Mouse (Mus musculus) intestine, embryonic 15.5 days (tissue): ENCODE measurements at regions not wholly inside any gene's neighbourhood (a gene's known extent, or its start where the extent isn't known, plus 50 kb on each side); places are given as distances from the start of the nearest gene placed in this dataset.

Experiments used
- ATAC-seq: fragments of 200-750 bp; cut with Nextera tagmentation; 2 replicates; pipeline ENCODE4 v1.8.0; 2017; ENCODE audit warnings: moderate TSS enrichment, moderate library complexity
- H3K27ac ChIP-seq: fragments of 300-500 bp; sonication (generic); 2 replicates; pipeline ENCODE4 v1.5.1; 2015; ENCODE audit warnings: mild to moderate bottlenecking, inconsistent platforms
- H3K27me3 ChIP-seq: fragments of 300-500 bp; sonication (generic); replicated peaks from 2 replicates; pipeline ENCODE4 v1.6.1; 2015; ENCODE audit warnings: inconsistent platforms
- H3K36me3 ChIP-seq: fragments of 300-500 bp; sonication (generic); 2 replicates; pipeline ENCODE4 v1.6.1; 2015; ENCODE audit warnings: inconsistent platforms
- H3K4me1 ChIP-seq: fragments of 300-500 bp; sonication (generic); replicated peaks from 2 replicates; pipeline ENCODE4 v1.6.1; 2015; ENCODE audit warnings: inconsistent platforms
- H3K4me2 ChIP-seq: fragments of 300-500 bp; sonication (generic); replicated peaks from 2 replicates; pipeline ENCODE4 v1.6.1; 2015; ENCODE audit warnings: mild to moderate bottlenecking, inconsistent platforms
- H3K4me3 ChIP-seq: fragments of 300-500 bp; sonication (generic); replicated peaks from 2 replicates; pipeline ENCODE4 v1.5.1; 2015; ENCODE audit warnings: inconsistent platforms
- H3K9ac ChIP-seq: fragments of 300-500 bp; sonication (generic); 2 replicates; pipeline ENCODE4 v1.6.1; 2015; ENCODE audit warnings: inconsistent platforms
- H3K9me3 ChIP-seq: fragments of 300-500 bp; sonication (generic); 2 replicates; pipeline ENCODE4 v1.6.1; 2016; ENCODE audit warnings: inconsistent platforms
- WGBS: fragments of 180-500 bp; shearing (Covaris S2); methylation state at CpG from one replicate; pipeline ENCODE4 v1.1.7; 2015; 5-methylcytosine and 5-hydroxymethylcytosine counted together

GRCm38 (mm10) chr5:15854752-15855151, 79.7 kb upstream of the Cacna2d1 start:
- H3K27ac ChIP-seq, result no peak overlapping the region
- no peaks in the 10 kb centered on the region for H3K27me3 ChIP-seq
- H3K4me1 ChIP-seq, result no peaks in the 10 kb centered on the region
- H3K4me2 ChIP-seq, result no peak overlapping the region
- no peak overlapping the region for H3K4me3 ChIP-seq
- ATAC-seq, result no peak
- no peak overlapping the region for H3K9ac ChIP-seq
- no peaks in the 10 kb centered on the region for H3K9me3 ChIP-seq
- WGBS, result 88% methylated on average over 1 of the region's 1 CpGs
- no peaks in the 10 kb centered on the region for H3K36me3 ChIP-seq

- no peaks in the 10 kb centered on the region for H3K36me3 ChIP-seq
- WGBS, result 69% methylated on average over 1 of the region's 1 CpGs
- no peak overlapping the region for H3K27ac ChIP-seq
- H3K9me3 ChIP-seq, result no peaks in the 10 kb centered on the region
- no peak overlapping the region for H3K9ac ChIP-seq
- no peaks in the 10 kb centered on the region for H3K4me1 ChIP-seq
- H3K4me3 ChIP-seq, result no peak overlapping the region
- no peak overlapping the region for H3K4me2 ChIP-seq
- no peaks in the 10 kb centered on the region for H3K27me3 ChIP-seq
- no peak for ATAC-seq
Measured at GRCm38 (mm10) chr5:15857034-15857433, 77.5 kb upstream of the Cacna2d1 start.

- no peaks in the 10 kb centered on the region for H3K36me3 ChIP-seq
- H3K9me3 ChIP-seq, result no peaks in the 10 kb centered on the region
- H3K4me2 ChIP-seq, result no peak overlapping the region
- H3K27ac ChIP-seq, result no peak overlapping the region
- no peak for ATAC-seq
- H3K4me1 ChIP-seq, result no peaks in the 10 kb centered on the region
- no peaks in the 10 kb centered on the region for H3K27me3 ChIP-seq
- WGBS, result 76% methylated on average over 3 of the region's 3 CpGs
- no peak overlapping the region for H3K9ac ChIP-seq
- no peak overlapping the region for H3K4me3 ChIP-seq
Measured at GRCm38 (mm10) chr5:15874065-15874464, 60.4 kb upstream of the Cacna2d1 start.

- H3K4me1 ChIP-seq, result no peaks in the 10 kb centered on the region
- H3K9ac ChIP-seq, result no peak overlapping the region
- H3K36me3 ChIP-seq, result no peaks in the 10 kb centered on the region
- H3K9me3 ChIP-seq, result no peaks in the 10 kb centered on the region
- H3K27ac ChIP-seq, result no peak overlapping the region
- no peak for ATAC-seq
- H3K4me2 ChIP-seq, result no peak overlapping the region
- H3K4me3 ChIP-seq, result no peak overlapping the region
- H3K27me3 ChIP-seq, result no peaks in the 10 kb centered on the region
Measured at GRCm38 (mm10) chr5:15883004-15883403, 51.5 kb upstream of the Cacna2d1 start.
